Mouse (Mus musculus): ENCODE measurements around the gene Lypd6b.

GRCm38 (mm10) chr2:49922810-49923209, 135.3 kb downstream of the Lypd6b start:
- no peak for TF ChIP-seq CTCF (IDR thresholded peaks at IDR 0.05; ENCODE audit: low read depth, low read length)
- no peak for TF ChIP-seq GATA1 (IDR thresholded peaks at IDR 0.05; ENCODE audit: borderline replicate concordance, low read length)
- no peak for TF ChIP-seq TAL1 (conservative IDR thresholded peaks at IDR 0.05; ENCODE audit: low read depth, low read length)
- TF ChIP-seq POLR2AphosphoS5 (IDR thresholded peaks at IDR 0.05; ENCODE audit: insufficient replicate concordance, low read depth, low read length), result no peak

Measured in G1E (cell line).